Mouse (Mus musculus) embryonic facial prominence, embryonic 13.5 days (tissue): Measurements from ENCODE around the gene Ccdc185. TPM values are rescaled to one million over a fixed set of nuclear protein-coding genes. Genes with fewer than 3 reads are reported as not detected.

Experiments used
- polyA plus RNA-seq: library from polyadenylated mRNA; unstranded; fragments of >200 nt; fragmentation: Nextera tagmentation; extraction: Ambion mirVana; gene quantifications from 2 replicates; pipeline ENCODE4 v1.2.1, GENCODE M21; 2015

Ccdc185 gene
- polyA plus RNA-seq, 1 experiment from 2014 or later: not detected

Other genes with a start within 250 kb of the Ccdc185 start
- 125 and 128 TPM in 2 replicates for gene Capn2, start 231.6 kb downstream of the Ccdc185 start, polyA plus RNA-seq
- 0.14 TPM in 1 of 2 replicates, not detected in the other for gene Capn8, start 184.2 kb downstream of the Ccdc185 start, polyA plus RNA-seq
- 19.4 and 21.3 TPM in 2 replicates for gene Susd4, start 14.7 kb upstream of the Ccdc185 start, polyA plus RNA-seq
- 0.99 and 1.2 TPM in 2 replicates for gene Tlr5, start 205.6 kb upstream of the Ccdc185 start, polyA plus RNA-seq